Mouse (Mus musculus) embryo, embryonic 11.5 days (tissue): Measurements from ENCODE around the gene Ccdc69.

ENCODE experiments used
- DNase-seq: peaks from one replicate; pipeline ENCODE4 v3.0.0-alpha.2; 2012; ENCODE audit warnings: low read depth, low spot score

Gene Ccdc69

GRCm38 (mm10) chr11:55039591-55039990 lies 38.3 kb downstream of the Ccdc69 start:
- peak; percentile 58 for DNase-seq

GRCm38 (mm10) chr11:55036601-55037000 lies 41.3 kb downstream of the Ccdc69 start:
- no peak for DNase-seq

- peak; percentile 61 for DNase-seq
Observed at GRCm38 (mm10) chr11:55033040-55033660, 44.8 kb downstream of the Ccdc69 start, which contains the start of gene Anxa6. Gene Anxa6, minus strand, starts transcription at chr11:55033445.

- no peak for DNase-seq
Observed at GRCm38 (mm10) chr11:55032286-55032685, 45.6 kb downstream of the Ccdc69 start.

- no peak for DNase-seq
Observed at GRCm38 (mm10) chr11:55031991-55032280, 46.0 kb downstream of the Ccdc69 start.

- no peak for DNase-seq
Observed at GRCm38 (mm10) chr11:55031211-55031990, 46.5 kb downstream of the Ccdc69 start.

GRCm38 (mm10) chr11:55028509-55028908 lies 49.4 kb downstream of the Ccdc69 start:
- no peak for DNase-seq

- no peak for DNase-seq
Observed at GRCm38 (mm10) chr11:55027204-55027855, 50.6 kb downstream of the Ccdc69 start.

- DNase-seq = no peak
Observed at GRCm38 (mm10) chr11:55025896-55026295, 52.0 kb downstream of the Ccdc69 start.

GRCm38 (mm10) chr11:55023583-55023982 lies 54.3 kb downstream of the Ccdc69 start:
- DNase-seq = no peak

GRCm38 (mm10) chr11:55023049-55023564 lies 54.8 kb downstream of the Ccdc69 start:
- peak; percentile 56 for DNase-seq

GRCm38 (mm10) chr11:55022508-55022907 lies 55.4 kb downstream of the Ccdc69 start:
- DNase-seq = no peak

GRCm38 (mm10) chr11:55021859-55022258 lies 56.1 kb downstream of the Ccdc69 start:
- DNase-seq = no peak

GRCm38 (mm10) chr11:55021458-55021857 lies 56.5 kb downstream of the Ccdc69 start:
- no peak for DNase-seq

- no peak for DNase-seq
Observed at GRCm38 (mm10) chr11:55019711-55020110, 58.2 kb downstream of the Ccdc69 start.

GRCm38 (mm10) chr11:55018034-55018433 lies 59.9 kb downstream of the Ccdc69 start:
- DNase-seq = no peak

- DNase-seq = no peak
Observed at GRCm38 (mm10) chr11:55017201-55017600, 60.7 kb downstream of the Ccdc69 start.

- DNase-seq = no peak
Observed at GRCm38 (mm10) chr11:55016758-55017157, 61.2 kb downstream of the Ccdc69 start.

- no peak for DNase-seq
Observed at GRCm38 (mm10) chr11:55015831-55016241, 62.1 kb downstream of the Ccdc69 start.

- no peak for DNase-seq
Observed at GRCm38 (mm10) chr11:55015264-55015663, 62.7 kb downstream of the Ccdc69 start.

- DNase-seq = no peak
Observed at GRCm38 (mm10) chr11:55013802-55014201, 64.1 kb downstream of the Ccdc69 start.
